Mouse (Mus musculus) heart, adult 9 months (tissue): ENCODE measurements at regions not wholly inside any gene's neighbourhood (a gene's known extent, or its start where the extent isn't known, plus 50 kb on each side); places are given as distances from the start of the nearest gene placed in this dataset.

Source experiments
- DNase-seq, 2 experiments: peaks; one replicate each; pipeline ENCODE4 v3.0.0; 2022; ENCODE audit warnings: low spot score in 2 of 2

DNA sequence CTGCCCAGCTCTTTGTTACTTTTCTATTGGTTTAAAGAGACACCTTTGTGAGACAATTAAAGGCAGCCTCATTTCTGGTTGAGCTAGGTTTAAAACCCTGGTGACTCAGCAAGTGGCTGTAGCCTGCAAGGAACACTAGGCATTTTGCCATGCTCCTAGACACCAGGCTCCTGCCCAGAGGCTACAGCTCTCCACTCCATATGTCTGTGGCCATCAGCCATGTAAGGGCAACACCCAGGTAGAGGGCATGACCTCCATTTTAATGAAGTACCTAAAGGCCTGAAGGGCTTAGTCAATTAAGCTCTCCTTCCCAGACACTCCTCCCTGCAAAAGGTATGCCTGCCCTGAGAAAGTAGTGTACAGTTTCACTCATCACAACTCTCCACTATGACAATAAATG is 130.9 kb downstream of the Bod1 start:
- DNase-seq, result no peak

DNA sequence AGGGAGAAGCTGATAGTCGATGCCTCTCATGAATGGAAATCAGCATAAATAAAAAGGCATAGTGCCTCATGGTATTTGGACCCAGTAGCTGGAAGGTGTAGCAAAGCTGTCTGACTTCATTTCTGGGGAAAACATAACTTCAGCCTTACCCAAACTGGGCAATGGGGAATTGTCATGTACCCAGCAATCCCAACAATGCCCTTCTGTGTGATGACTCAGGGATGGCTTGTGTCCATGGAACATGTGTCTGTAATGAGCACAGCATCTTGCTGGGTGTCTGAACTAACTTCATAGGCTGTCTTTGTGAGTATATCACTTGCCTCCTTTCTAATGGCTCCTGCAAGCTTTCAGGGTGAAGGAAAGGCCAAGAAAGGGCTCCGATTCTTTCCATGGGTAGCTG is 140.3 kb downstream of the Bod1 start:
- DNase-seq, result no peak

DNA sequence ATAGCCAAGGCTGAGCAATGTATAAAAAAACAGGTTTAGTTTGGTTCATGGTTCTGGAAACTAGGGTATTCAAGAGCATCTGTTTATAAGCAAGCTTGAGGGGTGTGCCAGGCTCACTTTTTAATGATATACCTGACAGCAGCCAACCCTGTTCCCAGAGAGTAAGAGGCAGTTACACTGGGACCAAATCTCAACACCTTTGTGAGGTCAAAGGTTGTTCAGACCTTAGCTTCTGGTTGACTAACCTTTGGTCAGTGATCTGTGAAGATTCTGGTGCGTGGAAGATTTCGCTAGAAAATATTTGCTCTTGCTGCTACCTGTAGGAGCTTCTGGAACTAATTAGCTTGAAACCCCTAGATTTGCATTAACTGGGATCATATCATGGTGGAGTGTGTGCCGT is 140.8 kb downstream of the Bod1 start:
- no peak for DNase-seq

DNA sequence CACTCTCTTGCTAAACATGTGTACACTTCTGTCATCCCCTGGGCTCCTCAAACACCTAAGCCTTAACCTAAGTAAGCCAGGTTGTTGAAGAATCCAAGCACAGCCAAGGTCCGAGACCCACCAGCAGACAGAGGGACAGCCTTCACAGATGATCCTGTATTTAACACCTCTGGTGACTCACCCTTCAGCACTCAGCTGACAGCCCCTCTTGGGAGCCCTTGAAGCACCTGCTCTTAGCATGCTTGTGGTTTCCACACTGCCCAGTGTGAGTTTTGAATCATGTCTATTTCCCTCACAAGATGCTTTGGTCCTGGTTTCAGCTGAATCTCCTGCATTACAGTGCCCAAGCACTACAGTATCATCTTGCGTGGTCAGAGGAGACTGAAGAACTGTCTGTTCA is 142.0 kb downstream of the Bod1 start:
- DNase-seq, result no peak

DNA sequence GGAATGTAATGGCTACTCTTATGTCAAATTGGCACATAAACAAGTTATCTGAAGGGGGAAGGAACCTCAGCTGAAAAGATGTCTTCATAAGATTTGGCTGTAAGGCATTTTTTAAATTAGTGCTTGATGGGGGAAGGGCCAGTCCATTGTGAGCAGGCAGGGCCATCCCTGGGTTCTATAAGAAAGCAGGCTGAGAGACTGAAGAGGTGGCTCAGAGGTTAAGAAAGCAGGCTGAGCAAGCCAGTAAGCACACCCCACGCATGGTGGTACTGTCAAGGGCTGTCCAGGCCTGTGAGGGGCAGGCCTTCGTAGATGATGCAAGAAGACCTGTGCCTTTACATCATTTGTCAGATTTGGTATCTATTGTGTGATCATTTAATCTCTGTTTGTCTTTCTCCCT is 147.0 kb downstream of the Bod1 start:
- DNase-seq, result no peak

DNA sequence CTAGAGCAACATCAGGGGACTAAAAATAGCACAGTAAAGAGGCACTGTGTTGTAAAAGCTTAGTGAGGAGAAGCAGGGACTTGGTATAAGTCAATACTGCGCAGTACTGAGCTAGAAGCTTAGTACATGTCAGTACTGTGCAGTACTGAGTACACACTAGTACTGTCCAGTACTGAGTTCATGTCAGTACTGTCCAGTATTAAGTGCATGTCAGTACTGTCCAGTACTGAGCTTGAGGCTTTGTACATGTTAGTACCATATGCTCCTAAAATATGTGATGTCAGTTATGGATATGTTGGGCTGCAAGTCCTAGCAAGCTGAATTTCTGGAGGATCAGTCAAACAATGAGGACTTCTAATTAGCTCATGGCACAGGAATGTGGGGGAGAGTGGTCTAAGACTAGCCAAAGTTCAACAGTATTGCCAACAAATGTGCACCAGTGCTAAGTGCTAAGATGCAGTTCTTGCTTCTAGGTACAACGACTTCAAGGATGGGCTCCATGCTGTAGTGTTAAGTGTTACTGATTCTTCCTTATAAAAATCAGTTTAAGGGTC is 147.5 kb downstream of the Bod1 start:
- no peak for DNase-seq

DNA sequence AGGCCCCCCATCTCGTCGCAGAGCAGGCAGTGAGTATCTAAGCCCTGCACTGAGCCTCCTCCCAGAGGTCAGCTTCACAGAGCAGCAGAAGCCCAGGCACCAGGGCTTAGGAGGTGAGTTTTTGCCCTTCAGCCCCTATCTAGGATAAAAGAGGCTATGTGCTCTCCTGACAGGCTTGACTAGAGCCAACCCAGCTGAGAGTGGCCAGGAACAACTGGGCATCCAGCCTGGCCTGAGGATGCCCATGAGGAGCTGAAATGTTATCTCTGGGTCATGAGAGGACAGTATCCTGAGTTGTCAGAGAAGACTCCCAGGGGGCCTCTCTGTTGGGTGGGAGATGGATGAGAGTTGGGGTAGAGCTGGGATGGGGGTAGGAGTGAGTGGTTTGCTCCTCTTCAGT is 149.6 kb downstream of the Bod1 start:
- peak; percentile 70 to 73 for DNase-seq

DNA sequence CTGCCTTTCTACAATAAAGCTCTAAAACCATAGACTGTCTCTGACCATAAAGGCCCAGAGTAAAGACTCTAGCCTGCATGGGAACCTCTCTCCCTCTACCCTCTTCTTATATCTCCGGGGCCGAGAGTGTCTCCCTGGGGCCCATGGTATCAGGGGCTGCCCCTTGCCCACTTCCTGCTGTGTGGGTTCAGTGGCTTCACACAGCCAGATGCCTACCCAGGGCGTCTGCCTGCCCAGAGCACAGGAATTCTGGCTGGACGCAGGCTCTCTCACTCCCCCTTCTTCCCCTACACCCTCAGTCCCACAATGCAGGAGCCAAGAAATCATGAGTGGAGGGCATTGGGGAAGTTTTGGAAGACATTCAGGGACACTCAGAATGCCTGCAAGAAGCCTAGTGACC is 150.8 kb downstream of the Bod1 start:
- no peak for DNase-seq

DNA sequence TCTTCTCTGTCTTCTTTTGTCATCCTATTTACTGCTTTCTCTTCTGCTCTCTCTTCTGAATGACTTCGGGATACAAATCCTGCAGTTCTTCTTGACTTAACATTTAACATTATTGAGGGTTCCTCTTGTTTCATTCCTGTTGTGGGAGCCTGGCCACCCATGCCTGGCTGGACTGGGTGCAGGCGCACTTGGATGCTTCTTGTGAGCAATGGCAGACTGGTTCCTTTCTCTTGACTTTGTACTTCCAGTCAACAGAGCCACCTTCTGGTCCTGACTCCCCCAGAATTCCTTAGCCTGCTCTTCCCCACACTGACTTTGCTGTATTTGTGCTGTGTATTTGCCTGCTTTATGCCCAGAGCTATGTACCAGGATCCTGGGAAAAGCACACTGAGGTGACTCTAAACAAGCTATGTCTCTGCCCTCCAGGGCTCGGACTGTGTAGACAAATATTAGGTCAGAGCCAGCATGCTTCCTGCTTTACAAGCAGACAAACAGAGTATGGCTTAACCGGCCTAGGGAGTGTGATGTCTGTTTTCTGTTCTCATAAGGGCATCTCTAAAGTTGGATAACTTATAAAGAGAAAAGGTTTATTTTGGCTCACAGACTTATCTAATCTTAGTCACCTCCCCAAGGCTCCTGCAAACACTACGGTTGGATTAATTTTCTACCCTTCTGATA is 133.5 kb upstream of the Stc2 start:
- DNase-seq, result no peak

DNA sequence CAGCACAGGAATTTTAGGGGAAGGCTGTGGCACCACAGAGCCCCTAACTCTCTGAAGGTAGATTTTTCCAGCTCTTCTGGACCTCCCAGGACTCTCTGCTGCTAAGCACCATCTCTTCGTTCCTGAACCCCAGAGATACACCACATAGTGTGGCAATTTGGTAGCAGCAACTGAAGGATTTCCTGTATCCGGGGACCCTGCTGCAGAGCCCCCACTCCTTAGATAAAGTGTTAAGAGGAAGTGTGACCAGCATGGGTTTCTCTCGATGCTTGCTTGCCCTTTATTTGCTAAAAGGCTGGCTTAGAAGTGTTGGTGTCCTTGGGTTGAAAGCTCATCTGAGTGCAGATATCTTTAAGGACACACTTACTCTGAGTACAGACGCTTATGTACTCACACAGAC is 115.6 kb upstream of the Stc2 start:
- DNase-seq, result no peak

DNA sequence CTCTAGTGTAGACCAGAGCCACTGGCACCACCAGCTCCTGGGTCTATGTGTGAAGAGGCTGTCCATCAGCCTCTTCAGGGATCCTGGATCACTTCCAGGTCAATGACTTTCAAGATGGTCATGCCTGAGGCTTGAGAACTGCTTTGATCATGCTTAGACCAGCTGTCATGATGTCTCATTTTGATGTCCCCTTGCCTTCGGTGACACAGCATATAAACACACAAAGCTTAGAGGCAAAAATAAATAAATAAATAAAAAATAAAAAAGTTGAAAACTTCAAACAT is 111.1 kb upstream of the Stc2 start:
- DNase-seq, result no peak

DNA sequence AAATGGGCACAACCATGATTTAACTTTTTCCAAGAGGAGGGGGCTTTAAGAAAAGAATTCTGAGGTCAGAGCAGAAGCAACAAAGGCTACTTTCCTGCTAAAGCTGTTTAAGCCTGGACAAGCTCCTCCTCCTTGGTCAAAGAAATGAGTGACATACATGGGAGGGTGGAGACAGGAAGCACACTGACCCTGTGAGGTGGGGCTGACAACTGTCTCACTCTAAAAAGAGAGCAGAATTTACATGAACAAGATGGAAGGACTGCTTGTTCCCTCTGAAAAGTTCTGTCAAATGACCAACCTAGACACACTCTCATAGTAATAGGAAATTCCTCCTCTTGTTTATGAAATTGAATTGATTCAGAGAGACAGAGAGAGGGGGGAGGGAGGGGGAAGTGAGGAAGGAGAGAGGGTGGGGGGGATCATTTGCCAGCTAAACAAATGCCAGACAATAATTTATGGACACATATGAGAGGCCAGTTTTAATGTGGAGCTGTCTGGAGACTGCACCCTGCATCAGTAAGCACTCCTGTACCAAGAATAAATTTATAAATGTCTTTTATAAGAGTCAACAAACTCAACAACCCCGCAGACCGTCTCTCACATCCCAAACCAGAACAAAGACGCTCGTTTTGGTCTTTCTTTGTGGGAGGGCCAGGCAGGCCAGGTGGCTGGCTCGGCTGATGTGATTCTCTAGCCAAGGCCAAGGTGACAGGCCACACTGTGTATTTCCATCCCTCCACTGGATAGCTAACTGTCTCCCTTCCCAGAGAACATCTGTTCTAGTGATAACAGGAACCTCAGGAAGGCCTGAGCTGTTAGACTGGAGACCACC is 110.6 kb upstream of the Stc2 start:
- DNase-seq, result no peak

DNA sequence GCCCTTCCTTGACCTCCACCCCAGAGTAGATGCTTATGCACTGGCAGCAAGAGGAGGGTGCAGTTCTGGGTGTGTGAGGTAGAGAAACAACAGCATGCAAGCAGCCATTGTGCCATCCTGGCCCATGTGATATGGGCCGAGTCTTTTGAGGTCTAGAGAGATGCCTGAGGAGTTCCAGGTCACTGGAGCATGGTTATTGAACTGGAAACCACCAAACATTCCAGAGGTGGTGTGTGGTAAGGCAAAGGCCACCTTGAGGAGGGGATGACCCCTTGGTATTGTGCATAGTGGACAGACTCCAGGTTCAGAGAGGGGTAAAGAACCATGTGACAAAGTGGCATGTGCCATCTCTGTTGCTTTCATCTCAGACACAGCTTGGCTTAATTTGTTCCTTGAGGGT is 107.9 kb upstream of the Stc2 start:
- DNase-seq, result no peak

DNA sequence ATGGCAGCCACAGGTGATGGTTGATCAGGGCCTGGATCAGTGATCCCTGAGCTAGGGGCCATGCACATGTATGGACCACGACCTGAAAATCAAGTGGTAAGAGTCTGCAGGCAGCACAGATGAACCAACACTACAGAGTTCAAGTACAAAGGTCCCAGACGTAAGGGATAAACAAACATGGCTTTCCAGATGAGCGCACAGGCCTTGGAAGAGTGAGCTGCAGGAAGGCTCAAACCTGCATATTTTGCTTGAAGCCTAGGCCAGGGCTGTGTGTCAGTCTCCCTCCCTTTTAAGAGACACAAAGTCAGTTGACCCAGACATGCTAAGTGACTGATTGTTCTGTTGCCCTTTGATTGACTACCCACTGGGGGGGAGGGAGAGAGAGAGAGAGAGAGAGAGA is 107.2 kb upstream of the Stc2 start:
- DNase-seq, result no peak

DNA sequence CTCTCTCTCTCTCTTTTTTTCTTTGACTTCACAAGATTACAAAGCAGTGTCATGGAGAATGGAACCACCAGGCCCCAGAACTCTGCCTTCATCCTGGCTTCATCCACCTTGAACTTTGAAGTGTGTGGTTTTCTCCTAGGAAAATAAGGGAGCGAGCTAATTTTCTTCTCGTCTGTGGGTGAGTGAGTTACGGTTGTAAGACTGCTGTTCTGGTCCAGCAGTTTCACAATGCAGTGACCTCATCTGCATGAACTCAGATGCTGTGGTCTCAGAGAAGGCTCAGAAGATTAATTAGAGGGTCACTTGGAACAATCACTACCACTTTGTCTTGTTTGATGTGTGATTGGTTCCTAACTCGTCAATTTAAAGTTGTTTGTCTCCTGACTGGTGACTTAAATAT is 103.1 kb upstream of the Stc2 start:
- DNase-seq, result peak; percentile 17 to 27

DNA sequence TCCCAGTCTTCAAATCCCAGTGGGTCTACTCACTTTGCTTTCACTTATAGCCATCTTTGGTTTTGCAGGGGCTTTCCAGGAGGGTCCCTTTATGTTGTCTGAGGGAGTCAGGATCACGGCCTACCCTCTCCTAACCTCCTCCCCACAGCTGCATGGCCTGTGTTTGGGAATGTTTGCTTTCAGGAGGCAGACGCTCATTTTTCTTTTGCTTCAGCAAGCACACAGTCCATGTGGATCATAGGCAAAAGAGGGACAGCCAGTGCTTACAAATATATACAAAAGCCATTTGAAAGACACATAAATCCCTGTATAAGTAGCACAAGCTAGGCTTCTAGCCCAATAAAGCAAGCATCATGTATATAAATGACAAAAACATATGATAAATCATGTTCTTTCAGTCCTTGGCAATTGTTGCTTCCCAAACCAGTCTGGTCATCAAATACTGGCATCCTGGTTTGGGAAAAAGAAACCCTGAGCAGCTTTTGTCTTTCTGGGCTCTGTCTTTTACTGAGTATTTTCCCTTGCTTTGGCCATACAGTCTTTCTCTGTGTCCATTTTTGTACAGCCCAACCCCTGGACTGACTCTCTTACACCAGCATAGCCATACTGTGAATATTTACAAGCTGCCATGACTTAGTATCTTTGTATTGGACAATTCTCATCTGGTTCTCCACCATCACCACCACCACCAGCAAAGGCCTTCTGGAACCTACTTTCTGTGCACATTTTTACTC is 101.0 kb upstream of the Stc2 start:
- no peak for DNase-seq

DNA sequence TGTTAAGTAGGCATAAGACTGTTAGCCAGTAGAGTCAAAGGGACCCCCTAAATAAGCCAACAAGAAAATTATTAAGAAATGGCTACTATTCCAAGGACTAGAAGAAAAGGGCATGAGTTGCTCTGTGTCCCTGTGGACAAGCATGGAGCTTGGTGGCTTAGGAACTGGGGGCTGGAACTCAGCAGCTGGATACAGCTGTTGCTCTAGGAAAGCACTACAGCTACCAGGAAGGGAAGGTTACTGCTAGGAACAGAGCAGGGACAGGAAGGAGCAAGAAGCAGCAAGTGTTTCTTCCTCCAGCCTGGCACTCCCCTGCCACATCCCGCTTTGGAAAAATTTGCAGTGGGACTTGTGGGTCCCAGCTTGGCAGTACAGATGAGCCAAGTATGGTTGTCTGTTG is 95.0 kb upstream of the Stc2 start:
- peak; percentile 51 to 56 for DNase-seq

DNA sequence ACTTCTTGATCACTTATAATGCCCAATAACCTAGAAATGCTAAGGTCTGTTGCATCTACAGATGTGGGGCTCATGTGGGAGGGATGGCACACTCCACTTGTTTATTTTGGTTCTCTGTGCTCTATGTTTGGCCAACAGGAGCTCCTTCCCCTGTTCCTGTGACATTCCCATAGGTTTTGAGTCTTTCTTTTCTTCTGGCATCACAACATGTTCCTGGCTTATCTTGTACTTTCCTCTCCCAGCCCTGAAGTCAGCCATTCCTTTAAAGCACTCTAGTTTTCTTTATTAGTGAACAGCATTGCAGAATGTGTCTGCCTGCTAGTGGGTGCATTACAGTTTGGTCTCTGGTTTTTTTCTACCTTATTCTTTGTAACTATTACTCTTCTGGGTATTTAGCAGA is 92.6 kb upstream of the Stc2 start:
- DNase-seq, result peak; percentile 26 to 73

DNA sequence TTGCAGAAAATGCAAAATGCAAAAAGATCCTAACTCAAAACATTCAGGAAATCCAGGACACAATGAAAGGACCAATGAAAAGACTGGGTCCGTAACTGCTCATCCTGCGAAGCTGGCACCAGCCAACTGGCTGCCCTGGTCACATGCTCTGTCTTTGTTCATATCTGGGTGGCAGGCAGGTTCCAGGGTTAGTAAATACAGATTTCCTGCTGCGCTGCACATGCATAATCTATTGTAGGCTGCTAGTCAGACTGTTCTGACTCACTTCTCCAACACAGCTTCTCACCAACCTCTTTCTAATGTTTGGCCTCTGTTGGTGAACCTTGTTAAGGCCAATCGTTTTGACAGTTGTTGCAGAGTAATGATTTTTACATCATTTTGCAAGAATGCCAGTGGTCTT is 92.0 kb upstream of the Stc2 start:
- DNase-seq, result peak in 1 of 2 experiments; percentile 10

DNA sequence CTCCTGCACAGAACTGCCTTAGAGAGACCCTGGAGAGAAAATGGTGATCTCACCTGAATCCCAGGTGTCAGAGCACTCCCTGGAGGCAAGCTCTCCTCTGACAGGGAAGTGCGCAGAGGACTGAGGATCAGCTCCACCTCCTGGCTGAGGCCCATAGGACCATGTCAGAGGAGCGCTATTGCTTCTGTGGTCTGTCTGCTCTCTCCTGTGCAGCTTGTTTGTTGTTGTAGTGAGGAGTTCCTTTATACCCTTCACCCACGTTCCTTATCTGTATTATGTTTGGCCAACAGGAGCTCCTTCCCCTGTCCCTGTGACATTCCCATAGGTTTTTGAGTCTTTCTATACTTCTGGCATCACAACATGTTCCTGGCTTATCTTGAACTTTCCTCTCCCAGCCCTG is 91.5 kb upstream of the Stc2 start:
- DNase-seq, result peak in 1 of 2 experiments; percentile 8

DNA sequence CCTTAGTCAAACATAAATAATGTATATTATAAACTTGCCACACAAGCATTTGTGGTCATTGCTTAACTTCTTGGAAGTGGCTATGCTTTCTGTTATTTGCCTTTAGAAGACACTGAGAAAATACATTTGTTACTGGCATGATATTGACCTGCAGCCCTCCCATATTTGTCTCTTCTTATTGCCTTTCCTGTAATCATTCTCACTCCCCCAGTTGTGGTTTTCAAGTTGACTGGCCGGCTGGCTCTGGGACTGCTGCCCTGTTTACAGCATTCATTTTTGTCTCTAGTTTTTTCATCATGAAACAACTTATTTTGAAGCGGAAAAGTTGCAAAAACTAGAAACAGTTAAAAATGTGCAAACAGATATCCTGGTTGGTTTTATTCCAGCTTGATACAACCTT is 57.5 kb upstream of the Stc2 start:
- DNase-seq, result no peak
